Mouse (Mus musculus) cerebellum, adult 2 months (tissue): ENCODE results near the gene Klhl23. TPM values are rescaled to one million over a fixed set of nuclear protein-coding genes. Genes with fewer than 3 reads are reported as not detected.
A peak's percentile ranks its signal among the peaks of the same experiment; 100 is the strongest.

ENCODE experiments used
- DNase-seq, 2 experiments: peaks; one replicate each; pipeline ENCODE4 v3.0.0; 2021
- H3K27ac ChIP-seq: fragments of 200-500 bp; 2 replicates; pipeline ENCODE4 v1.5.1; 2012; ENCODE audit warnings: low read length, control low read depth, inconsistent platforms; ENCODE audit not compliant: insufficient read depth
- H3K27me3 ChIP-seq: fragments of 200-500 bp; 2 replicates; pipeline ENCODE4 v1.6.1; 2012; ENCODE audit warnings: inconsistent platforms, mild to moderate bottlenecking, low read length, moderate library complexity; ENCODE audit not compliant: control insufficient read depth, insufficient read depth
- H3K4me1 ChIP-seq: fragments of 200-500 bp; 2 replicates; pipeline ENCODE4 v1.6.1; 2011; ENCODE audit warnings: low read length; ENCODE audit not compliant: control insufficient read depth, insufficient read depth
- H3K4me3 ChIP-seq: fragments of 200-500 bp; replicated peaks from 2 replicates; pipeline ENCODE3; 2011; ENCODE audit warnings: mild to moderate bottlenecking, low read depth, low read length, control low read depth; ENCODE audit not compliant: insufficient read depth
- CTCF ChIP-seq: fragments of 200-500 bp; IDR thresholded peaks from 2 replicates; pipeline ENCODE4 v1.5.1; 2011; ENCODE audit warnings: low read depth, mild to moderate bottlenecking, control low read depth, low read length, moderate library complexity, borderline replicate concordance; ENCODE audit not compliant: insufficient read depth
- POLR2A ChIP-seq: fragments of 200-500 bp; IDR thresholded peaks from 2 replicates; pipeline ENCODE4 v1.6.1; 2011; ENCODE audit warnings: low read length, control low read depth, borderline replicate concordance; ENCODE audit not compliant: insufficient read depth
- WGBS: fragments of 180-500 bp; shearing (Covaris S2); methylation state at CpG from one replicate; pipeline ENCODE4 v1.1.7; 2018; 5-methylcytosine and 5-hydroxymethylcytosine counted together
- polyA plus RNA-seq: library from polyadenylated mRNA; depleted of rRNA; stranded (reverse); fragments of >200 nt; gene quantifications from 2 replicates; pipeline ENCODE4 v1.2.3, GENCODE M21; 2012; rRNA removed

Klhl23 gene
- polyA plus RNA-seq: 25.6 and 28.8 TPM in 2 replicates

DNA sequence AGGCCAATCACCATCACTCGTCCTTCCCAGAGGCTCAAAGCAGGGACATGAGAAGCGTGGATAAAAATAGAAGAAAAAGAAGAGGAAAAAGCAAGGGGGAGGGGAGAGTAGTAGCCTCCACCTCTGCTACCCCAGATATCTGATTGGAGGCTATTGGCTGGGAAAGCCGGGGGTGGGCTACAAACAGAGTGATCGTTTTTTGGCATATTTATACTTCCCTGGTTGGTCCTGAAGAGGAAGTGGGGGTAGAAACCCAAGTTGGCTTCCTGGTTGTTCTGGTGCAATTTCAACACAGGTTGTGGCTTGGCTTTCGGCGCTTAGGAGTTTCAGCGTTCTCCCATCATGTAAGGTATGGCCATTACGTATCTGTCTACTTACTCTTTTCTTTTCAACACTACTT, at the start of gene Klhl23:
Gene Klhl23, plus strand, starts transcription at position 234 of the 400 bp plus-strand sequence.
- Histone ChIP-seq H3K4me3 (peak within 1 kb of the TSS; percentile 79), H3K27me3 (no peaks in the 10 kb centered on the region), H3K4me1 (peaks cover 15% of the 10 kb centered on the region), H3K27ac (peak within 1 kb of the TSS; percentile 74)
- no peak for TF ChIP-seq CTCF
- no peak for TF ChIP-seq POLR2A
- DNase-seq: peak in 1 of 2 experiments; percentile 13
- WGBS: 18% methylated on average over 8 of the region's 8 CpGs

- TF ChIP-seq POLR2A: no peak
- no peak for TF ChIP-seq CTCF
- Histone ChIP-seq H3K27me3 (no peaks in the 10 kb centered on the region), H3K4me1 (no peaks in the 10 kb centered on the region), H3K27ac (no peak overlapping the region), H3K4me3 (no peak overlapping the region)
- 96% methylated on average over 3 of the region's 3 CpGs for WGBS
- no peak for DNase-seq
Observed at GRCm38 (mm10) chr2:69773331-69773730, 48.4 kb upstream of the Klhl23 start.

GRCm38 (mm10) chr2:69777985-69778835, 43.5 kb upstream of the Klhl23 start:
- H3K4me1 ChIP-seq: no peaks in the 10 kb centered on the region
- no peak for DNase-seq
- TF ChIP-seq POLR2A: no peak
- TF ChIP-seq CTCF: no peak
- 76% methylated on average over 7 of the region's 7 CpGs for WGBS
- no peaks in the 10 kb centered on the region for H3K27me3 ChIP-seq
- H3K27ac ChIP-seq: no peak overlapping the region
- no peak overlapping the region for H3K4me3 ChIP-seq

DNA sequence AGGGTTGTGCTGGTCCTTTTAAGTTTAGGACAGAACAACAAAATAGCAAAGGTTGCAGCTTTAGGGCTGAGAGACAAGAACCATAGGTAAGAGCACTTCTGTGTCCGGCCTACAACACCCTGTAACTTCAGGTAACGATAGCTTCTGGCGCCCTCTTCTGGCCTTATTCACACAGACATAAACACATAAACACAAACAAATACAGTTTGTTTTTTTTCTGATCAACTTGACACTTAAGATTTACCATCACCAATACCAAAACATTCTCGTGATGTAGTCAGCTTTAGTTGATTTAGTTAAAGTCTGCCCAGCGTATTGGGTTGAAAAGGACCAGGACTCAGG, 42.9 kb upstream of the Klhl23 start:
- no peak for DNase-seq
- Histone ChIP-seq H3K27me3 (no peaks in the 10 kb centered on the region), H3K4me1 (no peaks in the 10 kb centered on the region), H3K27ac (no peak overlapping the region), H3K4me3 (no peak overlapping the region)
- 40% methylated on average over 5 of the region's 5 CpGs for WGBS
- TF ChIP-seq CTCF (no peak), POLR2A (no peak)

GRCm38 (mm10) chr2:69788974-69789373, 32.8 kb upstream of the Klhl23 start:
- TF ChIP-seq POLR2A (no peak), CTCF (no peak)
- peak overlapping the region; percentile 74 for H3K27ac ChIP-seq
- 20% methylated on average over 9 of the region's 9 CpGs for WGBS
- peaks cover 3% of the 10 kb centered on the region; the same call in 1 of the 2 replicates for H3K4me1 ChIP-seq
- no peaks in the 10 kb centered on the region for H3K27me3 ChIP-seq
- DNase-seq: no peak
- H3K4me3 ChIP-seq: peak overlapping the region; percentile 98

DNA sequence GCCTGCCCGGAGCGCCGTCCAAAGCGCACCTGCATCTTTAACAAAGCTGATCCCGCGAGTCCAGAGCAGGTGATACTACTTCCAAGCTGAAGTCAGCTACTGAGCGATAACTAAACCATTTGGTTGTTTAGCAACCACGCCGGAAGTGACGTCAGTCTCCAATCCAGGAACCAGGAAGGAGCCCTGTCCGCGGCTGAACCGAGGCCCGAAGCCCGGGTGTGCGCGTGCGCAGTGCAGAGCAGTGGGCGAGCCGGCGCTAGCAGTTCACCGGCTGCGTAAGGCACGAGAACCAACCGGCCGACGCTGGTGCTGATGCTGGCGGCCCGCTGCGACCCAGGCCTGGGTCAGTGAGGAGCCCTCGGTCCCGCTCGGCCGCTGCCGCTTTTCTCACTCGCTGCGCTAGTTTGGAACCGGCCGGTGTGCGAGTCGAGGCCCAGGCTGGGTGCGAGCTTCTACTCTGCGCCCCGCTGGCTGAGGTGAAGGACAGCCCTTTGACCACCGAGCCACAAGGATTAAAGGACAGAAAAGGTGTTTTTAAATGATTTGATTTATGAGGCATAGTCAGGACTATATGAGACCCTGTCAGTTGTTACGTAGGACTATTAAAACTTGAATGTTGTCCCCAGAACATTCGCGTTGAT, 32.2 kb upstream of the Klhl23 start, which contains the start of the genes Ccdc173 and Phospho2:
Gene Ccdc173, minus strand, starts transcription at position 147 of the 641 bp plus-strand sequence.
Gene Phospho2, plus strand, starts transcription at position 195 of the 641 bp plus-strand sequence.
- H3K27ac ChIP-seq: peak within 1 kb of the TSS; percentile 74
- whole genome bisulfite sequencing: 1% methylated on average over 48 of the region's 48 CpGs
- no peaks in the 10 kb centered on the region for H3K27me3 ChIP-seq
- H3K4me3 ChIP-seq: peak within 1 kb of the TSS; percentile 98
- TF ChIP-seq CTCF: no peak
- TF ChIP-seq POLR2A: peak; percentile 84
- DNase-seq: peak; percentile 98
- peaks cover 3% of the 10 kb centered on the region; the same call in 1 of the 2 replicates for H3K4me1 ChIP-seq

DNA sequence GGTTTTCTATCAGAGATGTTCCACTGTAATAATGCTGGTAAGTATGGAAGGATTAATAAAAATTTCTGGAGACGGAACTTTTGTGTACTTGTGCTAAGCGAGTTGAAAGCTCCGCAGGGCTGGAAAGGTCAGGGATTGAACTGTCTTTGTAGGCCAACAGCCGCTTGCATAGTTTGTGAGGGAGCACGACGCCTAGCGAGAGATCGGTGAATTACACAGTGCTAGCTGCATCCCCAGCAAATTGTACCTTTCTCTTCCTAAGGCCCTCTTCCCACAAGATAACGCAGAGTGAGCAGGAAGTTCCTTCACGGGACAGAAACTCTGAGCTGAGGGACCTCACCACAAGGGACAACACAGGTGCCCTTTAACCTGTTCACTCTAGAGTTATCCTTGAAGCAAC, 31.5 kb upstream of the Klhl23 start:
- peak overlapping the region; percentile 98 for H3K4me3 ChIP-seq
- DNase-seq: peak; percentile 84 to 90
- H3K27me3 ChIP-seq: no peaks in the 10 kb centered on the region
- TF ChIP-seq CTCF (peak; percentile 89), POLR2A (no peak)
- H3K4me1 ChIP-seq: peaks cover 3% of the 10 kb centered on the region; the same call in 1 of the 2 replicates
- 1% methylated on average over 10 of the region's 10 CpGs for WGBS
- H3K27ac ChIP-seq: no peak overlapping the region
